11 mouse cellular contexts compared by ENCODE assay signal in genomic region chr5:66081443-66082228, GRCm38 (mm10).
DNase-seq lines count a peak whose midpoint lies in the region; ATAC-seq lines count a peak whose summit lies in the region.
"Had no signal": no experiment of that assay in that cellular context is flagged by ENCODE, and none has a peak within 500 bp of the region (broad histone marks: within the 10 kb centered on the region; RNA-seq: fewer than 3 reads in every experiment).

No protein-coding gene starts in this region.

- 0 out of 2 replicates have a peak overlapping the region, but pooled peaks have one; percentile 17 for H3K27ac ChIP-seq in limb, embryonic 15.5 days
- H3K27ac ChIP-seq in limb, embryonic 10.5 days: no peak overlapping the region
- H3K27ac ChIP-seq in liver, embryonic 12.5 days: peak overlapping the region; percentile 57
- H3K27ac ChIP-seq in stomach, embryonic 16.5 days (ENCODE audit: low read length): peak overlapping the region; percentile 98

- no peaks in the 10 kb centered on the region for H3K36me3 ChIP-seq in limb, embryonic 15.5 days
- no peaks in the 10 kb centered on the region for H3K36me3 ChIP-seq in limb, embryonic 10.5 days
- H3K36me3 ChIP-seq in liver, embryonic 12.5 days: no peaks in the 10 kb centered on the region
- no peaks in the 10 kb centered on the region for H3K36me3 ChIP-seq in stomach, embryonic 16.5 days (ENCODE audit: control insufficient read depth, insufficient read depth, low read length)

- no peak overlapping the region for H3K4me2 ChIP-seq in limb, embryonic 15.5 days
- H3K4me2 ChIP-seq in liver, embryonic 12.5 days: peak overlapping the region; percentile 30
- H3K4me2 ChIP-seq in stomach, embryonic 16.5 days (ENCODE audit: low read depth, low read length): peak overlapping the region; percentile 49

- no peak for ATAC-seq in limb, embryonic 15.5 days (ENCODE audit: insufficient number of reproducible peaks, low FRiP score, low TSS enrichment, low read depth)
- no peak for ATAC-seq in liver, embryonic 12.5 days
- ATAC-seq in stomach, embryonic 16.5 days (ENCODE audit: insufficient read depth, low FRiP score): 0 out of 2 replicates have a peak, but pooled peaks have one; percentile 26
- ATAC-seq in frontal cortex, adult (ENCODE audit: low TSS enrichment): no peak
- ATAC-seq: midbrain, embryonic 16.5 days had no signal

- no peaks in the 10 kb centered on the region for H3K27me3 ChIP-seq in limb, embryonic 15.5 days
- H3K27me3 ChIP-seq in limb, embryonic 10.5 days (ENCODE audit: low read depth, poor library complexity, severe bottlenecking): no peaks in the 10 kb centered on the region
- no peaks in the 10 kb centered on the region for H3K27me3 ChIP-seq in liver, embryonic 12.5 days (replicated peaks)
- H3K27me3 ChIP-seq in stomach, embryonic 16.5 days (ENCODE audit: control insufficient read depth, insufficient read depth, low read length): no peaks in the 10 kb centered on the region

- 55% methylated on average over 19 of the region's 19 CpGs for WGBS in limb, embryonic 15.5 days
- 69% methylated on average over 19 of the region's 19 CpGs for whole genome bisulfite sequencing in limb, embryonic 10.5 days
- 62% methylated on average over 19 of the region's 19 CpGs for WGBS in liver, embryonic 12.5 days (ENCODE audit: insufficient replicate concordance)
- 52% methylated on average over 19 of the region's 19 CpGs for WGBS in stomach, embryonic 16.5 days

- H3K9ac ChIP-seq in limb, embryonic 15.5 days: no peak overlapping the region
- H3K9ac ChIP-seq in liver, embryonic 12.5 days: no peak overlapping the region
- H3K9ac ChIP-seq in stomach, embryonic 16.5 days (ENCODE audit: low read length): peak overlapping the region; percentile 65

- peaks cover 11% of the 10 kb centered on the region; the same call in 1 of the 2 replicates for H3K4me1 ChIP-seq in limb, embryonic 15.5 days
- H3K4me1 ChIP-seq in limb, embryonic 10.5 days: peaks cover 9% of the 10 kb centered on the region; the same call in 1 of the 2 replicates
- H3K4me1 ChIP-seq in liver, embryonic 12.5 days: peaks cover 12% of the 10 kb centered on the region
- peaks cover 18% of the 10 kb centered on the region for H3K4me1 ChIP-seq in stomach, embryonic 16.5 days (ENCODE audit: control insufficient read depth, insufficient read depth, low read length)

- H3K4me3 ChIP-seq in limb, embryonic 15.5 days: no peak overlapping the region
- H3K4me3 ChIP-seq in limb, embryonic 10.5 days: no peak overlapping the region
- peak overlapping the region; percentile 8; the same call in 1 of the 2 replicates for H3K4me3 ChIP-seq in liver, embryonic 12.5 days
- peak overlapping the region; percentile 51 for H3K4me3 ChIP-seq in stomach, embryonic 16.5 days (replicated peaks; ENCODE audit: low read length)

- H3K9me3 ChIP-seq in limb, embryonic 15.5 days: no peaks in the 10 kb centered on the region
- H3K9me3 ChIP-seq in limb, embryonic 10.5 days (replicated peaks): no peaks in the 10 kb centered on the region
- no peaks in the 10 kb centered on the region for H3K9me3 ChIP-seq in liver, embryonic 12.5 days (replicated peaks)
- H3K9me3 ChIP-seq in stomach, embryonic 16.5 days (replicated peaks; ENCODE audit: control insufficient read depth, low read length): no peaks in the 10 kb centered on the region

- no peak for DNase-seq in limb, embryonic 10.5 days (ENCODE audit: low spot score)
- DNase-seq in kidney, adult 11 months: peak; percentile 95
- DNase-seq in cerebellum, postnatal 14 days: no peak
- DNase-seq in spleen, adult 18-20 months: no peak
- DNase-seq: B cell, adult 2 months; embryo, embryonic 11 days had no signal

Comparison
In these comparisons a context has a peak if more than half of its experiments do, and no peak if none do; other contexts are left out.
1. H3K4me3 ChIP-seq: peak in liver, embryonic 12.5 days (single experiment) and stomach, embryonic 16.5 days (single experiment); none in limb, embryonic 15.5 days (single experiment) and limb, embryonic 10.5 days (single experiment).